Mouse (Mus musculus) MEL (cell line): ENCODE data around the gene Spata2.

ENCODE experiments used
- CTCF ChIP-seq, 3 experiments: IDR thresholded peaks in 2 of 3; conservative IDR thresholded peaks in 1 of 3; 2 replicates each; pipeline ENCODE4 v1.5.1; 2011 to 2012; ENCODE audit warnings: low read length in 3 of 3, low read depth in 2 of 3, mild to moderate bottlenecking in 2 of 3, improper control_type of control experiment in 1 of 3, inconsistent platforms in 1 of 3, mixed read lengths in 1 of 3, moderate library complexity in 1 of 3; ENCODE audit not compliant: control insufficient read depth in 1 of 3, insufficient read depth in 1 of 3, poor library complexity in 1 of 3, severe bottlenecking in 1 of 3
- RAD21 ChIP-seq: IDR thresholded peaks from 2 replicates; pipeline ENCODE4 v1.6.1; 2011; ENCODE audit warnings: mild to moderate bottlenecking, low read depth, low read length, improper control_type of control experiment

- TF ChIP-seq RAD21 (no peak), CTCF (IDR thresholded peaks at IDR 0.05 in 2 of 3, conservative IDR thresholded peaks at IDR 0.05 in 1 of 3; ENCODE audit: control insufficient read depth in 1 of 3, insufficient read depth in 1 of 3, low read depth in 2 of 3, low read length in 3 of 3, poor library complexity in 1 of 3, severe bottlenecking in 1 of 3) (no peak)
Measured at GRCm38 (mm10) chr2:167449331-167450275, 43.1 kb downstream of the Spata2 start.
